Mouse (Mus musculus): ENCODE results near the gene Ubash3a. TPM values are rescaled to one million over a fixed set of nuclear protein-coding genes. Genes with fewer than 3 reads are reported as not detected.
A peak's percentile ranks its signal among the peaks of the same experiment; 100 is the strongest.

Ubash3a gene
- polyA plus RNA-seq, 1 experiment from 2014 or later: 0.34 TPM

- WGBS: 9% methylated on average over 9 of the region's 9 CpGs
- peak; percentile 73 for DNase-seq (ENCODE audit: low spot score)
- Histone ChIP-seq H3K9me3 (no peaks in the 10 kb centered on the region), H3K4me3 (no peak overlapping the region), H3K27ac (replicated peaks) (0 out of 2 replicates have a peak overlapping the region, but pooled peaks have one; percentile 4), H3K4me1 (peaks cover 17% of the 10 kb centered on the region), H3K27me3 (replicated peaks; ENCODE audit: low read depth, poor library complexity, severe bottlenecking) (no peaks in the 10 kb centered on the region), H3K36me3 (replicated peaks) (no peaks in the 10 kb centered on the region)
These were observed 46.8 kb downstream of the Ubash3a start for GRCm38 (mm10) chr17:31254463-31254931.

GRCm38 (mm10) chr17:31257149-31257548, 49.5 kb downstream of the Ubash3a start:
- no peak for DNase-seq (ENCODE audit: low spot score)
- Histone ChIP-seq H3K4me1 (peaks cover 24% of the 10 kb centered on the region), H3K9me3 (no peaks in the 10 kb centered on the region), H3K4me3 (no peak overlapping the region), H3K36me3 (replicated peaks) (no peaks in the 10 kb centered on the region), H3K27ac (replicated peaks) (no peak overlapping the region), H3K27me3 (replicated peaks; ENCODE audit: low read depth, poor library complexity, severe bottlenecking) (no peaks in the 10 kb centered on the region)
- whole genome bisulfite sequencing: 88% methylated on average over 1 of the region's 1 CpGs

- WGBS: 94% methylated on average over 12 of the region's 12 CpGs
- DNase-seq (ENCODE audit: low spot score): no peak
- Histone ChIP-seq H3K27me3 (replicated peaks; ENCODE audit: low read depth, poor library complexity, severe bottlenecking) (no peaks in the 10 kb centered on the region), H3K4me3 (no peak overlapping the region), H3K4me1 (peaks cover 27% of the 10 kb centered on the region), H3K9me3 (no peaks in the 10 kb centered on the region), H3K27ac (replicated peaks) (no peak overlapping the region), H3K36me3 (replicated peaks) (no peaks in the 10 kb centered on the region)
These were observed 50.2 kb downstream of the Ubash3a start for GRCm38 (mm10) chr17:31257898-31258297.

GRCm38 (mm10) chr17:31258310-31258865, 50.7 kb downstream of the Ubash3a start:
- Histone ChIP-seq H3K4me3 (no peak overlapping the region), H3K9me3 (no peaks in the 10 kb centered on the region), H3K27ac (replicated peaks) (no peak overlapping the region), H3K36me3 (replicated peaks) (no peaks in the 10 kb centered on the region), H3K27me3 (replicated peaks; ENCODE audit: low read depth, poor library complexity, severe bottlenecking) (no peaks in the 10 kb centered on the region), H3K4me1 (peaks cover 27% of the 10 kb centered on the region)
- 84% methylated on average over 9 of the region's 9 CpGs for WGBS
- no peak for DNase-seq (ENCODE audit: low spot score)

GRCm38 (mm10) chr17:31259145-31259544, 51.5 kb downstream of the Ubash3a start:
- H3K9me3 ChIP-seq: no peaks in the 10 kb centered on the region
- H3K4me1 ChIP-seq: peaks cover 26% of the 10 kb centered on the region
- H3K36me3 ChIP-seq (replicated peaks): no peaks in the 10 kb centered on the region
- H3K27ac ChIP-seq (replicated peaks): no peak overlapping the region
- H3K27me3 ChIP-seq (replicated peaks; ENCODE audit: low read depth, poor library complexity, severe bottlenecking): no peaks in the 10 kb centered on the region
- no peak for DNase-seq (ENCODE audit: low spot score)
- no peak overlapping the region for H3K4me3 ChIP-seq
- WGBS: 78% methylated on average over 4 of the region's 4 CpGs

GRCm38 (mm10) chr17:31259825-31260224, 52.2 kb downstream of the Ubash3a start:
- no peaks in the 10 kb centered on the region for H3K36me3 ChIP-seq (replicated peaks)
- no peak overlapping the region for H3K4me3 ChIP-seq
- WGBS: 74% methylated on average over 4 of the region's 4 CpGs
- H3K27ac ChIP-seq (replicated peaks): no peak overlapping the region
- no peaks in the 10 kb centered on the region for H3K27me3 ChIP-seq (replicated peaks; ENCODE audit: low read depth, poor library complexity, severe bottlenecking)
- no peak for DNase-seq (ENCODE audit: low spot score)
- no peaks in the 10 kb centered on the region for H3K9me3 ChIP-seq
- peaks cover 29% of the 10 kb centered on the region for H3K4me1 ChIP-seq

- Histone ChIP-seq H3K9me3 (no peaks in the 10 kb centered on the region), H3K4me1 (peaks cover 35% of the 10 kb centered on the region), H3K36me3 (replicated peaks) (no peaks in the 10 kb centered on the region), H3K4me3 (no peak overlapping the region), H3K27me3 (replicated peaks; ENCODE audit: low read depth, poor library complexity, severe bottlenecking) (no peaks in the 10 kb centered on the region), H3K27ac (replicated peaks) (no peak overlapping the region)
- no peak for DNase-seq (ENCODE audit: low spot score)
- 89% methylated on average over 7 of the region's 7 CpGs for WGBS
These were observed 52.8 kb downstream of the Ubash3a start for GRCm38 (mm10) chr17:31260430-31260829.

GRCm38 (mm10) chr17:31261352-31261751, 53.7 kb downstream of the Ubash3a start:
- Histone ChIP-seq H3K36me3 (replicated peaks) (no peaks in the 10 kb centered on the region), H3K27ac (replicated peaks) (no peak overlapping the region), H3K9me3 (no peaks in the 10 kb centered on the region), H3K27me3 (replicated peaks; ENCODE audit: low read depth, poor library complexity, severe bottlenecking) (no peaks in the 10 kb centered on the region), H3K4me1 (peaks cover 39% of the 10 kb centered on the region), H3K4me3 (no peak overlapping the region)
- 85% methylated on average over 6 of the region's 6 CpGs for WGBS
- DNase-seq (ENCODE audit: low spot score): no peak

GRCm38 (mm10) chr17:31262715-31263114, 55.0 kb downstream of the Ubash3a start:
- DNase-seq (ENCODE audit: low spot score): no peak
- Histone ChIP-seq H3K4me3 (no peak overlapping the region), H3K27ac (replicated peaks) (no peak overlapping the region), H3K9me3 (no peaks in the 10 kb centered on the region), H3K27me3 (replicated peaks; ENCODE audit: low read depth, poor library complexity, severe bottlenecking) (no peaks in the 10 kb centered on the region), H3K36me3 (replicated peaks) (no peaks in the 10 kb centered on the region), H3K4me1 (peaks cover 39% of the 10 kb centered on the region)
- WGBS: 74% methylated on average over 5 of the region's 5 CpGs

- Histone ChIP-seq H3K27me3 (replicated peaks; ENCODE audit: low read depth, poor library complexity, severe bottlenecking) (no peaks in the 10 kb centered on the region), H3K36me3 (replicated peaks) (no peaks in the 10 kb centered on the region), H3K4me3 (no peak overlapping the region), H3K9me3 (no peaks in the 10 kb centered on the region), H3K27ac (replicated peaks) (no peak overlapping the region), H3K4me1 (peaks cover 34% of the 10 kb centered on the region)
- WGBS: 87% methylated on average over 5 of the region's 5 CpGs
- DNase-seq (ENCODE audit: low spot score): no peak
These were observed 56.1 kb downstream of the Ubash3a start for GRCm38 (mm10) chr17:31263770-31264169.

- Histone ChIP-seq H3K27ac (replicated peaks) (peak overlapping the region; percentile 2; the same call in 1 of the 2 replicates), H3K4me3 (no peak overlapping the region), H3K9me3 (no peaks in the 10 kb centered on the region), H3K36me3 (replicated peaks) (no peaks in the 10 kb centered on the region), H3K27me3 (replicated peaks; ENCODE audit: low read depth, poor library complexity, severe bottlenecking) (no peaks in the 10 kb centered on the region), H3K4me1 (peaks cover 28% of the 10 kb centered on the region)
- 46% methylated on average over 6 of the region's 6 CpGs for WGBS
- DNase-seq (ENCODE audit: low spot score): no peak
These were observed 56.7 kb downstream of the Ubash3a start for GRCm38 (mm10) chr17:31264372-31264771.

GRCm38 (mm10) chr17:31265171-31265572, 57.5 kb downstream of the Ubash3a start:
- Histone ChIP-seq H3K36me3 (replicated peaks) (no peaks in the 10 kb centered on the region), H3K4me3 (no peak overlapping the region), H3K4me1 (peaks cover 24% of the 10 kb centered on the region), H3K27me3 (replicated peaks; ENCODE audit: low read depth, poor library complexity, severe bottlenecking) (no peaks in the 10 kb centered on the region), H3K27ac (replicated peaks) (no peak overlapping the region; the same call in 1 of the 2 replicates), H3K9me3 (no peaks in the 10 kb centered on the region)
- 13% methylated on average over 3 of the region's 3 CpGs for WGBS
- peak; percentile 28 for DNase-seq (ENCODE audit: low spot score)

- no peak for DNase-seq (ENCODE audit: low spot score)
- Histone ChIP-seq H3K27ac (replicated peaks) (no peak overlapping the region), H3K4me1 (peaks cover 20% of the 10 kb centered on the region), H3K4me3 (no peak overlapping the region), H3K9me3 (no peaks in the 10 kb centered on the region), H3K36me3 (replicated peaks) (no peaks in the 10 kb centered on the region), H3K27me3 (replicated peaks; ENCODE audit: low read depth, poor library complexity, severe bottlenecking) (no peaks in the 10 kb centered on the region)
- WGBS: 91% methylated on average over 9 of the region's 9 CpGs
These were observed 58.2 kb downstream of the Ubash3a start for GRCm38 (mm10) chr17:31265831-31266230.

Data from embryonic facial prominence, embryonic 10.5 days (tissue).